Mouse (Mus musculus) G1E (cell line): ENCODE measurements around the gene Tusc2.

Experiments used
- CTCF ChIP-seq: IDR thresholded peaks from 2 replicates; pipeline ENCODE4 v1.5.1; 2012; ENCODE audit warnings: low read depth, low read length, inconsistent platforms, mixed read lengths
- GATA1 ChIP-seq: IDR thresholded peaks from 2 replicates; pipeline ENCODE4 v1.6.1; 2012; ENCODE audit warnings: borderline replicate concordance, low read length, inconsistent platforms, mixed read lengths
- GATA2 ChIP-seq: IDR thresholded peaks from 2 replicates; pipeline ENCODE4 v1.6.1; 2012; ENCODE audit warnings: low read depth, low read length, inconsistent platforms, borderline replicate concordance
- POLR2AphosphoS5 ChIP-seq: IDR thresholded peaks from 2 replicates; pipeline ENCODE4 v1.6.1; 2012; ENCODE audit warnings: low read depth, low read length, inconsistent platforms; ENCODE audit not compliant: insufficient replicate concordance
- TAL1 ChIP-seq: conservative IDR thresholded peaks from 2 replicates; pipeline ENCODE4 v1.6.1; 2012; ENCODE audit warnings: low read depth, low read length, inconsistent platforms, mixed read lengths

DNA sequence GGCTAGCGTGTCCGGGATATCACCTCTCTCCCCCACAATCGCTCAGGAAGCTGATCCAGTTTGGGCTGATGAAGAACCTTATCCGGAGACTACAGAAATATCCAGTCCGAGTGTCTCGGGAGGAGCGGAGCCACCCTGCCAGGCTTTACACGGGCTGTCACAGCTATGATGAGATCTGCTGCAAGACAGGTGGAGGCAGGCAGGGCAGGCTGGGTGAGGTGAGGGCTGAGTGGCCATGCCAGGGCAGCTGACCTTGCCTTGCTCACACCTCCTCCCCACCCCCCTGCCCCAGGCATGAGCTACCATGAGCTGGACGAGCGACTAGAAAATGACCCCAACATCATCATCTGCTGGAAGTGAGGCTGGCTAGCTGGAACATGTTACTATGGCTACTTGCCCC lies 17.9 kb upstream of the Tusc2 start:
- no peak for TF ChIP-seq TAL1
- no peak for TF ChIP-seq CTCF
- no peak for TF ChIP-seq GATA2
- no peak for TF ChIP-seq GATA1
- TF ChIP-seq POLR2AphosphoS5 = no peak
